Mouse (Mus musculus): ENCODE measurements around the gene Kcnh7. TPM values are rescaled to one million over a fixed set of nuclear protein-coding genes. Genes with fewer than 3 reads are reported as not detected.

The Kcnh7 gene
- polyA plus RNA-seq, 1 experiment = 3.1 TPM

DNA sequence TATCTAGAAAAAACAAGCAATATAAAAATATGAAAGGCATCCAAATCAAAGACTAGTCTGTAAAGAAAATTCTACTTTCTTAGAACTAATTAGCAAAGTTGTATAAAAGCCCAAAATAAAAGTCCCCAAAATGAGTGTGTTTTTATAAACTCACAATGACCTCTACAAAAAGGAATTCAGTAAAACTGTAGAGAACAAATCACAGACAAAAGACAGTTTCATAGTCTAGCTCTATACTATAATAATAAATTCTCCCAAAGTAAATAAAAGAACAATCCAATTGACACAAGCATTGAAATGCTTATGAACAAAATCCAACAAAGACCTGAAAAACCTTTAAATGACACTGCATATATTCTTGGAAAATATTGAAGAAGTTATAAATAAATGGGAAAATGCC, 169.2 kb downstream of the Kcnh7 start:
- Histone ChIP-seq H3K4me3 (replicated peaks; ENCODE audit: insufficient read depth, low read depth, low read length) (no peak overlapping the region), H3K27ac (ENCODE audit: insufficient read depth, low read length) (no peak overlapping the region), H3K27me3 (ENCODE audit: control insufficient read depth, insufficient read depth, low read length) (no peaks in the 10 kb centered on the region), H3K4me1 (ENCODE audit: control insufficient read depth, insufficient read depth, low read length) (no peaks in the 10 kb centered on the region)
- TF ChIP-seq POLR2A (IDR thresholded peaks at IDR 0.05; ENCODE audit: borderline replicate concordance, insufficient read depth, low read length) (no peak), CTCF (IDR thresholded peaks at IDR 0.05; ENCODE audit: borderline replicate concordance, insufficient read depth, low read depth, low read length) (no peak)
- DNase-seq = no peak

GRCm38 (mm10) chr2:63009141-63009540, 174.9 kb downstream of the Kcnh7 start:
- Histone ChIP-seq H3K4me1 (ENCODE audit: control insufficient read depth, insufficient read depth, low read length) (no peaks in the 10 kb centered on the region), H3K27me3 (ENCODE audit: control insufficient read depth, insufficient read depth, low read length) (no peaks in the 10 kb centered on the region), H3K27ac (ENCODE audit: insufficient read depth, low read length) (no peak overlapping the region), H3K4me3 (replicated peaks; ENCODE audit: insufficient read depth, low read depth, low read length) (no peak overlapping the region)
- 94% methylated on average over 4 of the region's 4 CpGs for WGBS
- no peak for DNase-seq
- TF ChIP-seq CTCF (IDR thresholded peaks at IDR 0.05; ENCODE audit: borderline replicate concordance, insufficient read depth, low read depth, low read length) (no peak), POLR2A (IDR thresholded peaks at IDR 0.05; ENCODE audit: borderline replicate concordance, insufficient read depth, low read length) (no peak)

- no peak for DNase-seq
- no peak overlapping the region for H3K4me3 ChIP-seq (replicated peaks; ENCODE audit: insufficient read depth, low read depth, low read length)
- TF ChIP-seq CTCF (IDR thresholded peaks at IDR 0.05; ENCODE audit: borderline replicate concordance, insufficient read depth, low read depth, low read length) (no peak), POLR2A (IDR thresholded peaks at IDR 0.05; ENCODE audit: borderline replicate concordance, insufficient read depth, low read length) (no peak)
- H3K27me3 ChIP-seq (ENCODE audit: control insufficient read depth, insufficient read depth, low read length) = no peaks in the 10 kb centered on the region; the same call in 1 of the 2 replicates
- no peak overlapping the region for H3K27ac ChIP-seq (ENCODE audit: insufficient read depth, low read length)
- H3K4me1 ChIP-seq (ENCODE audit: control insufficient read depth, insufficient read depth, low read length) = no peaks in the 10 kb centered on the region
- WGBS = 70% methylated on average over 1 of the region's 1 CpGs
These were observed 181.3 kb downstream of the Kcnh7 start for GRCm38 (mm10) chr2:63002784-63003183.

- Histone ChIP-seq H3K27ac (ENCODE audit: insufficient read depth, low read length) (no peak overlapping the region), H3K4me1 (ENCODE audit: control insufficient read depth, insufficient read depth, low read length) (no peaks in the 10 kb centered on the region), H3K4me3 (replicated peaks; ENCODE audit: insufficient read depth, low read depth, low read length) (no peak overlapping the region), H3K27me3 (ENCODE audit: control insufficient read depth, insufficient read depth, low read length) (no peaks in the 10 kb centered on the region; the same call in 1 of the 2 replicates)
- 89% methylated on average over 2 of the region's 2 CpGs for WGBS
- no peak for DNase-seq
- TF ChIP-seq CTCF (IDR thresholded peaks at IDR 0.05; ENCODE audit: borderline replicate concordance, insufficient read depth, low read depth, low read length) (no peak), POLR2A (IDR thresholded peaks at IDR 0.05; ENCODE audit: borderline replicate concordance, insufficient read depth, low read length) (no peak)
These were observed 186.4 kb downstream of the Kcnh7 start for GRCm38 (mm10) chr2:62997692-62998091.

GRCm38 (mm10) chr2:62988616-62989015, 195.5 kb downstream of the Kcnh7 start:
- DNase-seq = no peak
- H3K27me3 ChIP-seq (ENCODE audit: control insufficient read depth, insufficient read depth, low read length) = no peaks in the 10 kb centered on the region
- no peaks in the 10 kb centered on the region for H3K4me1 ChIP-seq (ENCODE audit: control insufficient read depth, insufficient read depth, low read length)
- no peak overlapping the region for H3K4me3 ChIP-seq (replicated peaks; ENCODE audit: insufficient read depth, low read depth, low read length)
- no peak overlapping the region for H3K27ac ChIP-seq (ENCODE audit: insufficient read depth, low read length)
- no peak for TF ChIP-seq POLR2A (IDR thresholded peaks at IDR 0.05; ENCODE audit: borderline replicate concordance, insufficient read depth, low read length)
- TF ChIP-seq CTCF (IDR thresholded peaks at IDR 0.05; ENCODE audit: borderline replicate concordance, insufficient read depth, low read depth, low read length) = no peak

GRCm38 (mm10) chr2:62983936-62984335, 200.2 kb downstream of the Kcnh7 start:
- Histone ChIP-seq H3K27me3 (ENCODE audit: control insufficient read depth, insufficient read depth, low read length) (no peaks in the 10 kb centered on the region), H3K4me1 (ENCODE audit: control insufficient read depth, insufficient read depth, low read length) (no peaks in the 10 kb centered on the region), H3K4me3 (replicated peaks; ENCODE audit: insufficient read depth, low read depth, low read length) (no peak overlapping the region), H3K27ac (ENCODE audit: insufficient read depth, low read length) (no peak overlapping the region)
- 69% methylated on average over 2 of the region's 2 CpGs for WGBS
- no peak for TF ChIP-seq POLR2A (IDR thresholded peaks at IDR 0.05; ENCODE audit: borderline replicate concordance, insufficient read depth, low read length)
- no peak for DNase-seq

GRCm38 (mm10) chr2:62935273-62935874, 248.7 kb downstream of the Kcnh7 start:
- H3K27ac ChIP-seq (ENCODE audit: insufficient read depth, low read length) = no peak overlapping the region
- no peak overlapping the region for H3K4me3 ChIP-seq (replicated peaks; ENCODE audit: insufficient read depth, low read depth, low read length)
- H3K4me1 ChIP-seq (ENCODE audit: control insufficient read depth, insufficient read depth, low read length) = no peaks in the 10 kb centered on the region
- 79% methylated on average over 1 of the region's 1 CpGs for WGBS
- no peaks in the 10 kb centered on the region for H3K27me3 ChIP-seq (ENCODE audit: control insufficient read depth, insufficient read depth, low read length)
- TF ChIP-seq CTCF (IDR thresholded peaks at IDR 0.05; ENCODE audit: borderline replicate concordance, insufficient read depth, low read depth, low read length) = no peak
- DNase-seq = no peak

GRCm38 (mm10) chr2:62928494-62928893, 255.6 kb downstream of the Kcnh7 start:
- Histone ChIP-seq H3K27me3 (ENCODE audit: control insufficient read depth, insufficient read depth, low read length) (no peaks in the 10 kb centered on the region), H3K27ac (ENCODE audit: insufficient read depth, low read length) (no peak overlapping the region), H3K4me1 (ENCODE audit: control insufficient read depth, insufficient read depth, low read length) (no peaks in the 10 kb centered on the region), H3K4me3 (replicated peaks; ENCODE audit: insufficient read depth, low read depth, low read length) (no peak overlapping the region)
- DNase-seq = no peak
- 83% methylated on average over 3 of the region's 3 CpGs for WGBS
- TF ChIP-seq POLR2A (IDR thresholded peaks at IDR 0.05; ENCODE audit: borderline replicate concordance, insufficient read depth, low read length) (no peak), CTCF (IDR thresholded peaks at IDR 0.05; ENCODE audit: borderline replicate concordance, insufficient read depth, low read depth, low read length) (no peak)

Data from cerebellum, adult 2 months (tissue).